Mouse (Mus musculus) erythroblast, embryonic 14.5 days (primary cell): ENCODE data around the gene Cdh23.

Experiments
- GATA1 ChIP-seq: IDR thresholded peaks from 2 replicates; pipeline ENCODE4 v1.6.1; 2012; ENCODE audit warnings: low read length, inconsistent platforms, mixed read lengths
- TAL1 ChIP-seq: IDR thresholded peaks from 3 replicates; pipeline ENCODE4 v1.6.1; 2012; ENCODE audit warnings: low read length, inconsistent platforms, mixed read lengths

DNA sequence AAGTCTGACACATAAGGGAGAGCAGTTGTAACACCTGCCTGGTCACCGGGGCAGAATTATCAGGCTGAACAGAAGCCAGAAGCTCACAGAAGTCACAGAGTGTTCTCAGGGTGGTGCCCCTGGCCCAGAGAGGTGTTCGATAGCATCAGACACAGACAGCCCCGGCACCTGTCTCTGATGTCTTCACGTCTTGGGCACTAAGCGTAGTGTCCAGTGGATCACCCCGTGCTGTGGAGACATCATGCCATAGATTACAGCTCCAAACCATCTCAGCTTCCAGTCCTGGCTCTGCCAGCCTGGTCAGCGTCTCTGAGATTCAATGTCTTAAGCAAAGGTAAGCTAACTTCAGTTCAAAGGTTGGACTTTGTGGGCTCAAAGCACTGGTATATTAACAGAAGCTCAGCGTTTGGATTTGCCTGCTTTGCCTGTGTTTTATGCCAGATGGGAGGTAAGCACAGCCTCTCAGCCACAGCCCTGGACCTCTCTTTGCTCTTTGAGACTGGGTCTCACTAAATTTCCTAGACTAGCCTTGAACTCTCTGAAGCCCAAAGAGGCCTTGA lies 429.4 kb downstream of the Cdh23 start:
- TF ChIP-seq GATA1 (no peak), TAL1 (no peak)
